Mouse (Mus musculus): ENCODE measurements around the gene Epm2aip1.

Gene Epm2aip1

DNA sequence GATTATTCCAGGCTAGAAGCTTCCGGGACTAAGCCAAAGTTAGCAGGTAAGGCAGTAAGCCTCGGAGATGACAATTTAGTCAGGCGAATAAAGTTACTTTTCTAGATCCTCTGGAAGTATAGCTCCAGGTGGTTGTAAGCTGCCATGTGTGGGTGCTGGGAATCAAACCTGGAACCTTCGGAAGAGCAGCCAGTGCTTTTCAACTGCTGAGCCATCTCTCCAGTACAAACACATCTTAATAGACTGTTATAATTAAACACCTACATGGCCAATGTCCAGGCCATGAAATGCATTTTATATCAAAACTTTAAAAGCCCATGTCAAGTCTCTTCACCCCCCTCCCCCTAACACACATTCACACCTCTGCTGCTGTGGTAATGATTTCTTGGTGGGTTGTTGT lies 16.2 kb downstream of the Epm2aip1 start:
- DNase-seq (ENCODE audit: low read depth) = no peak

DNA sequence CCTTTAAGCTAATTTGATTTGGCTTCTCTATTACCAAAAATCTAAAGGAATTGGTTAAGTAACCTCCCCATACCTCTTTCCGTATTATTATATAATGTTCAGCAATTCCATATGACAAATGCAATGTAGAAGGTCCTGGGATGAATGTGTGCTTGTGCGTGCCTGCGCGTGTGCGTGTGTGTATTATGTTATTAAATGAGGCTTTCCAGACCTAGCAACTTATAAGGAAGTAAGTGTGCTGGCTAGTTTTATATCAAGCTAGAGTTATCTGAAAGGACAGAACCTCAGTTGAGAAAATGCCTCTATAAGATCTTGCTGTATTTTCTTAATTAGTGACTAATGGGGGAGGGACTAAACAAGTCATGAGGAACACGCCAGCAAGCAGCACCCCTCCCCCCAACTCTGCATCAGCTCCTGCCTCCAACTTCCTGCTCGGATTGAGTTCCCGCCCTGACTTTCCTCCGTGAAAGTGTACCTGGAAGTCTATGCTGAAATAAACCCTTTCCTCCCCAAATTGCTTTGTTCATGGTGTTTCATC lies 17.6 kb downstream of the Epm2aip1 start:
- DNase-seq (ENCODE audit: low read depth) = no peak

DNA sequence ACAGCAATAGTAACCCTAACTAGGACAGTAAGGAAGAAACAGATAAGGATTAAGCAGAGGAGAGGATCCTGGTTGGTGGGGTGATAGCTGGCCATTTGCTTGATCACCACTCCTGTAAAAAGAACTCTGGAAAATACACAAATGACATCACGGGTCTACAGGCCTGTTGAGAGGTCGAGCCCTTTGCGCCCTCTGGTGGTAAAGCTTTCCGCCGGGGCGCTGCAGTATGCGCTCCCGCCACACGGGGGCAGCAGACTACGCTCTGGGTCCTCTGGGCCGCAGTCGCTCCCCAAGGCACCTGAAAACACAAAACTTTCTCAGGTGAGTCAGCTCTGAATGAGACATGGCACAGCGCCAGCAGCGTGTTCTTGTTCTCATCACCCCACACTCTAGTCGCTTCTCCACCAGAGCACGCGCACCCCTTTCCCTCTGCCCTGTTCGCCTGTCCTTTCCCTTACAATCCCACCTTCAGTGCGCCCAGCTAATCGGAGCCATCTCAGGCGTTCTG lies 18.2 kb downstream of the Epm2aip1 start:
- DNase-seq (ENCODE audit: low read depth) = peak; percentile 97

DNA sequence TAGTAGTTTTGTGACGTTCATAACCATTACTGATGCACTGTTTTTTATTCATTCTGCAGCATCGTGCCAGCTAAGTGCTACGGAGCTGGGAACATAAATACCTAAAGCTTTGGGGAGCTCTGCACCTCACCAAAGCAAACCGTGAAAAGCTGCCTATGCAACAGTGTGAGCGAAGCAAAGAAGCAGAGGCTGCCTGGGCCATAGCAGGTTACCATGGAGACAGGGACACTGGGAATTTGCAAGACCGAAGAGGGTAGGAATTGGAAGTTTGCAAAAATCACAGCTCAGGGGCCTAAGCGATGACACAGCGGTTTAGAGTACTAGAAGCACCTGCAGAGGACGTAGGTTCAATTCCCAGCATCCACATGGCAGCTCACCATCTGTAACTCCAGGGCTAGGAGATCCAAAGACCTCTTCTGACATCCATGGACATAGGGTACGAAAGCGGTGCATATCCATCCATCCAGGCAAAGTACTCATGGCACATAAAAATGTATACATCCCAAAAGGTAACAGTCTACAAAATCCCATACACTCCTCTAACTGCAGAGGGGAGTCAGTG lies 18.9 kb downstream of the Epm2aip1 start:
- DNase-seq (ENCODE audit: low read depth) = no peak

DNA sequence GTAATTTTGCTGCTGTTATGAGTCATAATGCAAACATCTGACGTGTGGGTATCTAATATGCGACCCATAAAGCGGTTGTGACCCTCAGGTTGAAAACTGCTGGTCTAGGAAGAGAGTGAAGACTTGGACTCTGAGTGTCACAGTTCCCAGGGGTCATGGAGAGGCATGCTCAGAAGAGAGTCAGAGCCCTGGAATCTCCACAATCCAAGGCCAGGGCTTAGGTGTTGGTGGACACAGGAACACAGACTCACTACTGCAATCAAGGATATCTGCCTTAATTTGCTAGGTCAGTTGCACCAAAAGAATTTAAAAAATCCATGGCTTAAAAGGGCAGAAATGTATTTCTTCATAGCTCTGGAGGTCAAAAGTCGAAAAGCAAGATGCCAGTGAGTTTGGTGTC lies 21.5 kb downstream of the Epm2aip1 start:
- DNase-seq (ENCODE audit: low read depth) = no peak

DNA sequence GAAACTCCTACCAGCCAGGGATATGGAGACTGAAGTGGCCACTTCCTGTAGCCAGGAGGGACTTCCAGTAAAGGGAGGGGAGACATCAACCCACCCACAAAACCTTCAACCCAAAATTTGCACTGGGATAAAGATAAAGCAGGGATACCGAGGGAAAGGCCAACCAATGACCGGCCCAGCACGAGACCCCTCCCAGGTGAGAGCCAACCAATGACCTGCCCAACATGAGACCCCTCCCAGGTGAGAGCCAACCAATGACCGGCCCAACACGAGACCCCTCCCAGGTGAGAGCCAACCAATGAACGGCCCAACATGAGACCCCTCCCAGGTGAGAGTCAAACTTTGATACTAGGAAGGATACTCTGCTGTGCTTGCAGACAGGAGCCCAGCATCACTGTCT lies 23.2 kb downstream of the Epm2aip1 start:
- DNase-seq (ENCODE audit: low read depth) = no peak

DNA sequence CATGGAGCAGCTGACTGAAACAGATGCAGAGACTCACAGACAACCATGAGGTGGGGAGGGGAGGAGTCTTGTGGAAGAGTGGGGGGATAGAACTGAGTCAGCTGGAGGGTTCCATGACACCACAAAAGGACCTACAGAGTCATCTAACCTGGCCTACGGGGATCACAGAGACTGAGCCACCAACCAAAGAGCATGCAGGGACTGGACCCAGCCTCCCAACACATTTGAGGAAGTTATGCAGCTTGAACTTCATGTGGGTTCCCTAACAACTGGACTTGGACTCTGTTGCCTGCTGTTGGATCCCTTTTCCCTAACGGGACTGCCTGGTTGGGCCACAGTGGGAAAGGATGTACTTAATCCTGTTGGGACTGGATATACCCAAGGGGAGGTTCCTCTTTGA lies 23.6 kb downstream of the Epm2aip1 start:
- no peak for DNase-seq (ENCODE audit: low read depth)

DNA sequence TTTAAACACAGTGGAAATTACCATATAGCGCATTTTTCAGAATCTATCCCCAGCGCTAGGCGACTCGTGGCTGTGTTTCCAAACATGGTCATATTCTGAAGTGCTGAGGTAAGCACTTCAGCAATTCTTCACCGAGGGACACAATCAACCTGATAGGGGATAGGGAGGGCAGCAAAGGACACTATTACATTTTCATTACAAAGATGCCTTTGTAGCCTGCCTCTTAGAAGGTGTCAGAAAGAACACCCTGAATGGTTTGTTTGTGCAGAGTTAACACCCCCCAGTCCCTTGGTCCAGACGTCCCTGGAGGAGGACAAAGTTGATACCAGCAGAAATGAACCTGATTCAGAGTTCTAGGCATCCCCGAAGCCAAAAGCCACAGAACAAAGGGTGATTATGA lies 24.7 kb downstream of the Epm2aip1 start:
- DNase-seq (ENCODE audit: low read depth) = no peak

DNA sequence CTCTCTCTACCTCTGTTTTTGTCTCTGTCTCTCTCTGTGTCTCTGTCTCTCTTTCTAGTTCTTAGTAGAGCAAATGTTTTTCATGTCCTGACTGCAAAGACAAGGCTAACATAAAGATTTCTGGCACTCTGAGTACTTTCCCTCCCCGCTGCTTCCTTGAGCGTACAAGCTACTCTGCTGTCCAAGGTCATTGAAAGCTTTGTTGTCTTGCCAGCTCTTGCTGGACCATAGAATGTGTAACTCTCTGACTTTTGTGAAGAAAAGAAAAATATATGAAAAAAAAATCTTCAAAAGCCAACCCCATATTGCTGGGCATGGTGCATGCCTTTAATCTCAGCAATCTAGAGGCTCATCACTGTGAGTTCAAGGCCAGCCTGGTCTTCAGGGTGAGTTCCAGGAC lies 26.9 kb downstream of the Epm2aip1 start:
- no peak for DNase-seq (ENCODE audit: low read depth)

DNA sequence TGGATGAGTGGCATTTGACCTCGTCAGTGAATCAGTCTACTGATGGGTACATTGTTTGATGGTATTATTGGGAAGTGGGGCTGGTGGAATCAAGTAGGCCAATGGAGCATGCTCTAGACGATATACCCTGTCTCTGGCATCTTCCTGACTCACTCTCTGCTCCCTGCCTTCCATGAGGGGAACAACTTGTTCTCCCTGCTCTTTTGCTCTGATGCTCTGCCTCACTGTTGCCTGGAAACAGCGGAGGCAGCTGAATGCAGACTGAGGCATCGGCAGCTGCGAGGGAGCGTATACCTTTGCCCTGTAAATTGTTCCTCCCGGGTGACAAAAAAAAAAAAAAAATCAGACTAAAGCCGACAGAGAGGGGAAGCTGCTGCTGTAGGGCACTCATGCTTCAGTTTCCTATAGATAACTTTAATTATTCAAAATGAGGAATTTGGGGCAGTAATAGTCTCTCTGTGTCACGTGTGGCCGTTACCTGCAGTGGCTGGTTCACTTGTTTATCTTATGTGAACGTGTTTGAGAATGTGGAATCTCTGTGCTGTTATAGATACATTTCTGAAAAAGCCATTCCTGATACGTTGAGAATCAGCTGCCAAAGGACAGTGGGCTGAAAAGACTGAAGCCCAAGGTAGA lies 30.6 kb downstream of the Epm2aip1 start:
- DNase-seq (ENCODE audit: low read depth) = no peak

DNA sequence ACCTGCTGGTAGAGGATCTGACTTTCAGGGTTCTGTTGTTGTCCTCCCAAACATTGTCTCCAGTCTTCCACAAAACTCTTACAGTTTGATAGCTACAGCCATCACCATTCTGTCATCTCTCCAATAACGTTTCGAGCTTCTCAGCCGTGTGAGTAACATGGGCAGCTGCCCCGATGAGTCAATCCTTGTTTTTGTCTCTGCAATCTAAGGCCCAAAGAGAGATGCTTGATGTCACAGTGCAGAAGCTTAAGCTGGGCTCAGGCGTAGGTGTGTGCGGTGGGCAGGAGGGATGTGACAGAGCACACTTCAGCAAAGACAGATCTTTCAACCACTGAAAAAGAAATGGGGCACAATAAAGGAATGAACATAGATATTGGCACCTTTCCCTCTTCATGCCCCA lies 32.3 kb downstream of the Epm2aip1 start:
- DNase-seq (ENCODE audit: low read depth) = no peak

DNA sequence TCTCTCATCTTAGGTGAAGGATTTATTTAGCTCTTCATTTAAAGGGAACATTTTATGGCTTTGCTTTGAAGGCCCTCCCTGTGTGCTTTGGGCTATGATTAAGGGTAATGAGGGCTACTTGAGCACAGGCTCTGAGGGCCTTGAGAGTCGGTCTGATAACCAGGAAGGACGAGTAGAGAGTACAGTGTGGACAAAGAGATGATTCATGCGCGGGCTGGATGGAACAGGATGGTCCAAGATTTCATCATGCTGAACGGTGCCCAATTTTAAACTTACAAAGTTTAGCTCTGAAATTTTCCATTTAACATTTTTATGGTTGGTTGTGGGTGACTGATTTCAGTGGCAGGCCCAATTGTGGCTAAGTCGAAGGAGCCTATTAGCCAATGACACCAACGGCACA lies 34.4 kb downstream of the Epm2aip1 start:
- DNase-seq (ENCODE audit: low read depth) = no peak

DNA sequence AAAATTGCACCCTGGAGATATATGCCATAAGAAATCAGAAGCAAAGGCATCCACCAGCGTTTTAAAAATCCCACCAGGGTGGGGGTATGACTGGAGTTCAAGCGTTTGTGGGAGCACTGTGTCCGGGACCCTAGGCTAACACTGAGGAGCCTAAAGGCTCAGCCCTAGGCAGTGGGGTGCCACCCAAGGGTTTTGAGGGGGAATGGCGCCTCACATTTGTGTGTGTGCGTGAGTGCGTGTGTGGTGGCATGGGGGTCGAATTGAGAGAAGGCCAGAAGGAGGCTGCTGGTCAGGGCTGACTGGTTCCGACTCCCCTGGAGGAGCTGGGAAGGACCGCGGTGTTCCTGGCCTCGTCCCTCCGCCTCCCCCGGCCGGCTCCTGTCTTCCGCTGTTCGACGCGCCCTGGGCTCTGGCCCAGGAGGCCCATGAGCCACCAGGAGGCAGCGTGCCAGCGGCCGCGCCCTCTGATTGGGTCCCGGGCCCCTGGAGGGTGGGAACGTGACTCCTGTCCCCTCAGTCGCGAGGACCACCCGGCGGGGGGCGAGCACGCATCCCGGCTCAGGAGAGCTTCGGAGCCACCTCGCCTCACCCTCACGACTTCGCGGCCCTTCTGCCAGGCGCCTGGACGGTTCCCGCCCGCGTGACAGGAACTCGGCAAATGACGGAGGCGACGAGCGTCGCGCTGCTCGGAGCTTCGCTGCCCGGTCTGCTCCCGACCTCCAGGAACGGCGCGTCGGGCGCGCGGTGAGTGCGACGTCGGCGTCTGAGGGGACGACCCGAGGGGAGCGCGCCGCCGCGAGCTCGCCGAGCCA lies 39.5 kb downstream of the Epm2aip1 start, which contains the start of gene Trank1:
Gene Trank1 (plus strand): TSS at position 709 of the 812 bp plus-strand sequence.
- no peak for DNase-seq (ENCODE audit: low read depth)

DNA sequence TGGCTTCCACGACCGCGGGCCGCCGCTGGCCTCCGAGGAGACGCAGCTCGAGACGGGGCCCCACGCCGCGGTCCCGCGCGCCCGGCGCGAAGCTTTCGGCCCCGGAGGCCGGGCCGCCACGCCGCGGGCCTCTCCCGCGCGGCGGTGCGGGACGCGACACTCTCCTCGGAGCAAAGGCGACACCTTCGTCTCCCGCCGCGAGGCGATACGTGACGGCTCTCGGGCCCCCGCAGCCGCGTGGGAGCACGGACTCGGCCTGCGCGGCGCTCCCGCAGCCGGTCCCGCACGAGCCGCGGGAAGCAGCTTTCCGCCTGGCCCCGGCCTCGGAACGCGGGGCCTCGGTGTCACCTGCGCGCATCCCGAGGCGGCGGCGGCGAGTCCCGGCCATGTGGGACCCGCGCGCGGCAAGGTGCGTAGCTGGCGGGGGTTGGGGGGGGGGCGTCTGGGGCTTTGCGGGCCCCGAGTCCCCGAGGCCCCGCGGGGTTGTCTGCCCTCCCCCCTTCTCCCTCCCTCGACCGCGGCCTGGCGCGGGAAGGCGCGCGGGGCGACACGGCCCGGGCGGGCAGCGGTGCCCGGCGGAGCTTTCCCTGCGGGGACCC lies 40.2 kb downstream of the Epm2aip1 start:
- no peak for DNase-seq (ENCODE audit: low read depth)

DNA sequence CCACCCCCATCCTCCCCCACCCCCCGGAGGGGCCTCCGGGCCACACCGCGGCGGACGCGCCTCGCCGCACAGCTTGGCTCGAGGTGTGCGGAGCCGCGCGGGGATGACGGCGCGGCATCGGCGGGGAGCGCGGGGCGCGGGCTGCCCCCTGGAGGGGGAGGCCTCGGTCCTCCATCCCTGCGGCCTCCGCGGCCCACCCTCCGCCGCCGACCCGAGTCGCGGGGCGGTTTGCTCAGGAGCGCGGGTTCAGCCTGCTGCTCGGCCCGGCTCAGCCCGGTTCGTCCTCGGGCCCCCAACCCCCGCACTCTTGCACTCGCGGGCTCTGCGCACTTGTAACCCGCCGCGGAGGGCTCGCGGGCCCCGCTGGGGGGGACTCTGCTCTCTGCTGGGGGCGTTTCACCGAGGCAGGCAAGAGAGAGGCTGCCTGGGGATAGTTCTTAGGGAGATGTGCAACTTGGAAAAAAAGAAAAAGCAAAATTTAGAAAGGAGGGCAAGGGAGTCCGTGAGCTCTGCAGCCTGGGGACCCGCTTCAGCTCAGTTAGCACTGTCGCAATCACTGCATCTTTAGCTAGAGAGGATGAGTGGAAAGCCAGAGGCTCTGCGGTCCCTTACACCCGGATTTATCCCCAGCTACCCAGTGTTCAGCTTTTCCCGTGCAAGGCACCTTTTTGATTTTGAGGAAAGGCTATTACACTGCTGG lies 40.9 kb downstream of the Epm2aip1 start:
- no peak for DNase-seq (ENCODE audit: low read depth)

DNA sequence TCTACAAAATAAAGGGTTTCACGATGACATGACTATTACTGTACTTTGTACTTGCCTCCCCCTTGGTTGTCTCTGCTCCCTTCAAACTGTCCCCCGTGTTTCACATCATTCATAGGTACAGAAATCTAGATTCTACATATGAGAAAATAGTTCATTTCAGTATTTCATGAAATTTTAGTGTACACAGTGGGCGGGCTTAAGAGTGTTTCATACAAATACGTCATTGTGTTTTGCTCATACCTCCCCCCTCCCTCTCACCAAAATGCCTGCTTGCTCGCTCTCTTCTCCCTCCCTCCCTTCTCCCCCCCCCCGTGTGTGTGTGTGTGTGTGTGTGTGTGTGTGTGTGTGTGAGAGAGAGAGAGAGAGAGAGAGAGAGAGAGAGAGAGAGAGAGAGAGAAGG lies 41.6 kb downstream of the Epm2aip1 start:
- no peak for DNase-seq (ENCODE audit: low read depth)

DNA sequence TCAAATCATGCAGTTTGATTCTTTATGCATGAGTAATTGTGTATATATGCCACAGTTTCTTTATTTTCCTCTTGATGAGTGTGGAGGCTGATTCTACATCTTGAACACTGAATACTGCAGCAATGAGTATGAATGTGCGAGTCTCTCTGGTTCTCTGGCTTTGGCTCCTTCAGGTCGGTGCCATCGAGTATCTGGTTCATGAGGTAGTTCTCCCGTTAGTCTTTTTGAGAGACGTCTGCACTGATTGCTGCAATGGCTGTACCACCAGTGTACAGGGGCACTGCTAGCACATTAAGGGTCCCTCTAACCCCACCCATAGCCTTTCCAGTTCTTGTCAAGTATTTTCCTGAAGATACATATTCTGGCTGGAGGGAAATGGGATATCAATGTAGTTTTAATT lies 42.1 kb downstream of the Epm2aip1 start:
- DNase-seq (ENCODE audit: low read depth) = no peak

DNA sequence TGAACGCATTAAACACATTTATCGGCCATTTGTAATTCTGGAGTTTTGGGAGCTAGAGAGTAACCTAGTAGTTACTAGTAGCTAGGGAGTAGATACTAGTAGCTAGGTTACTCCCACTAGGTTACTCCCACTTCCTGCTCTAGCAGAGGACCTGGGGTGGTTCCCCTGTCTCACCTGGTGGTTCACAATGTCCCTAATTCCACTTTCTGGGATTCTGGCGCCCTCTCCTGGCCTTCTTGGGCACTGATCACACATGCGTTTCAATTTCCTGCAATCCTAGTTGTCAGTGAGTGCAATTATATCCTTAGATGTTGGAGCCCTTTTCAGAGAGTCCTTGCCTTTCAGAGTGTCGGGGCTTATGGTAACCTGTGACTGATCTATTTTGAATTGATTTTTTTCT lies 42.5 kb downstream of the Epm2aip1 start:
- DNase-seq (ENCODE audit: low read depth) = peak; percentile 46

DNA sequence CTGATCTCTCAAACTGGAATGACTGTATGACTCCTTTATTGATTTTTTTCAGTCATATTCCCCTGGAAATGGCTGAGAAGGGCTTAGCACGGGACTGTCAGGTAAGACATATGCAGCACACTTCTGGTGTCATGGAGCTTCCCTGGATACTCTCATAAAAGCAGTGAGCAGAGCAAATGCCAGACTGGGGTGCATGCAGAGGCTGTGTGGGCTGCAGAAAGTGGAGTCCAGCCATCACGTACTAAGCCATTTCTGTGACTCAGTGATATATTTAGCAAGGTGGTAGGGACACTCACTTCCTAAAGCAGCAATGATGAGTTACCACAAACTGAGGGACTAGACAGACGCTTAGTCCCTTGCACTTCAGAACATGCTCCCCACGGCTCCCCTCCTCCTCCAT lies 49.2 kb downstream of the Epm2aip1 start:
- no peak for DNase-seq (ENCODE audit: low read depth)

DNA sequence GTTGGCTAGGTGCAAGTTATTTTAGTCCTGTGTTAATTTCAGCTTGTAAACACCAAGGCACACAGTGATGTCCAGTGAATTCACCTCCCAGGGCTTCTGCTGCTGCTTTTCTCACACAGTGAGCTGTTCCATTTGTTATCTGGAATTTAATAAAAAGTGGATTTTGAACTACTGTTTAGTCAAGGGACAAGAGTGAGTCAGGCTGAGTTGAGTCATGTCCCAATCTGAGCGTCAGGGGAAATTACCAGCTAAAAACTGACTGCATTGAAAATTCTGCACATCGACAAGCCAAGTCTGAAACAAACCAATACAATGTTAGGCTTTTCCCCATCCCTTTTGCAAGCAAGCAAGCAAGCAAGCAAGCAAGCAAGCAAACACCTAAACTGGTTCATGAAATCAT lies 53.2 kb downstream of the Epm2aip1 start:
- no peak for DNase-seq (ENCODE audit: low read depth)

Measured in naive thymus-derived CD4-positive, alpha-beta T cell, adult 2 months (primary cell).